Mouse (Mus musculus) embryonic fibroblast, embryonic 13.5 days (primary cell): Measurements from ENCODE around the gene Gemin5.

Experiments used
- CTCF ChIP-seq: IDR thresholded peaks from 2 replicates; pipeline ENCODE4 v1.5.1; 2011; ENCODE audit warnings: mild to moderate bottlenecking, control low read depth, low read length, moderate library complexity, borderline replicate concordance; ENCODE audit not compliant: insufficient read depth
- POLR2A ChIP-seq: IDR thresholded peaks from 2 replicates; pipeline ENCODE4 v1.6.1; 2011; ENCODE audit warnings: low read depth, mild to moderate bottlenecking, control low read depth, low read length, moderate library complexity

GRCm38 (mm10) chr11:58103344-58103653 is 65.0 kb downstream of the Gemin5 start:
- no peak for TF ChIP-seq CTCF
- no peak for TF ChIP-seq POLR2A
